Comparison of ENCODE assay signal across 19 mouse cellular contexts in genomic region chr7:105615720-105616119, GRCm38 (mm10). TPM values are rescaled to one million over a fixed set of nuclear protein-coding genes. Genes with fewer than 3 reads are reported as not detected.
"Had no signal": no experiment of that assay in that cellular context is flagged by ENCODE, and none has a peak within 500 bp of the region (broad histone marks: within the 10 kb centered on the region; RNA-seq: fewer than 3 reads in every experiment).

No protein-coding gene starts in this region.

- H3K9me3 ChIP-seq: limb, embryonic 12.5 days; limb, embryonic 15.5 days; megakaryocyte, embryonic 14.5 days had no signal

- H3K4me1 ChIP-seq: limb, embryonic 12.5 days; limb, embryonic 15.5 days had no signal

- H3K27me3 ChIP-seq: limb, embryonic 12.5 days; limb, embryonic 15.5 days; megakaryocyte, embryonic 14.5 days had no signal

- H3K27ac ChIP-seq: limb, embryonic 12.5 days; limb, embryonic 15.5 days; liver, embryonic 14.5 days had no signal

- H3K9ac ChIP-seq: limb, embryonic 12.5 days; limb, embryonic 15.5 days; liver, embryonic 14.5 days; lung, embryonic 14.5 days had no signal

- H3K4me2 ChIP-seq: limb, embryonic 12.5 days; limb, embryonic 15.5 days; lung, embryonic 14.5 days; midbrain, embryonic 11.5 days had no signal

- H3K4me3 ChIP-seq: limb, embryonic 12.5 days; limb, embryonic 15.5 days; megakaryocyte, embryonic 14.5 days had no signal

- DNase-seq: kidney, adult 18-20 months; kidney, adult 9 months; kidney, postnatal 14 days; kidney, postnatal 4 days; left cerebral cortex, postnatal 4 days; lung, embryonic 14.5 days; lung, postnatal 14 days; midbrain, embryonic 14.5 days; thymus, adult 18-20 months; thymus, postnatal 36 days had no signal

RNA-seq across cellular contexts. Expression of gene Hpx, which starts 15.8 kb away (rescaled TPM):
- total RNA-seq: layer of hippocampus, postnatal 14 days; midbrain, postnatal 0 days had no signal
- polyA plus RNA-seq: neural tube, embryonic 11.5 days; neural tube, embryonic 14.5 days had no signal
